Mouse (Mus musculus) liver, embryonic 13.5 days (tissue): ENCODE measurements around the gene Nedd9. TPM values are rescaled to one million over a fixed set of nuclear protein-coding genes. Genes with fewer than 3 reads are reported as not detected.

Source experiments
- ATAC-seq: fragments of 200-750 bp; cut with Nextera tagmentation; 2 replicates; pipeline ENCODE4 v1.8.0; 2017; ENCODE audit warnings: low read depth, mild to moderate bottlenecking, moderate number of reproducible peaks, moderate library complexity
- DNase-seq: peaks from one replicate; pipeline ENCODE4 v3.0.0; 2022
- H3K27ac ChIP-seq: fragments of 300-500 bp; sonication (generic); 2 replicates; pipeline ENCODE4 v1.5.1; 2015; ENCODE audit warnings: moderate library complexity, mild to moderate bottlenecking, inconsistent platforms
- H3K27me3 ChIP-seq: fragments of 300-500 bp; sonication (generic); 2 replicates; pipeline ENCODE4 v1.6.1; 2015; ENCODE audit warnings: mild to moderate bottlenecking, inconsistent platforms
- H3K36me3 ChIP-seq: fragments of 300-500 bp; sonication (generic); 2 replicates; pipeline ENCODE4 v1.6.1; 2015; ENCODE audit warnings: mild to moderate bottlenecking, inconsistent platforms
- H3K4me1 ChIP-seq: fragments of 300-500 bp; sonication (generic); replicated peaks from 2 replicates; pipeline ENCODE4 v1.6.1; 2015; ENCODE audit warnings: inconsistent platforms
- H3K4me2 ChIP-seq: fragments of 300-500 bp; sonication (generic); 2 replicates; pipeline ENCODE4 v1.6.1; 2015; ENCODE audit warnings: inconsistent platforms, mild to moderate bottlenecking, moderate library complexity
- H3K4me3 ChIP-seq: fragments of 300-500 bp; sonication (generic); replicated peaks from 2 replicates; pipeline ENCODE4 v1.5.1; 2015; ENCODE audit warnings: mild to moderate bottlenecking, inconsistent platforms
- H3K9ac ChIP-seq: fragments of 300-500 bp; sonication (generic); 2 replicates; pipeline ENCODE4 v1.6.1; 2015; ENCODE audit warnings: mild to moderate bottlenecking, inconsistent platforms
- H3K9me3 ChIP-seq: fragments of 300-500 bp; sonication (generic); replicated peaks from 2 replicates; pipeline ENCODE4 v1.6.1; 2016; ENCODE audit warnings: inconsistent platforms
- WGBS: fragments of 180-500 bp; shearing (Covaris S2); methylation state at CpG from one replicate; pipeline ENCODE4 v1.1.7; 2015; ENCODE audit not compliant: insufficient replicate concordance; 5-methylcytosine and 5-hydroxymethylcytosine counted together
- polyA plus RNA-seq: library from polyadenylated mRNA; unstranded; fragments of >200 nt; fragmentation: Nextera tagmentation; extraction: Ambion mirVana; gene quantifications from 2 replicates; pipeline ENCODE4 v1.2.1, GENCODE M21; 2015

The Nedd9 gene
- polyA plus RNA-seq, 1 experiment from 2014 or later = 1.5 TPM

GRCm38 (mm10) chr13:41466616-41467015 lies 20.5 kb downstream of the Nedd9 start:
- H3K27me3 ChIP-seq = no peaks in the 10 kb centered on the region
- H3K27ac ChIP-seq = no peak overlapping the region
- DNase-seq = no peak
- WGBS = 58% methylated on average over 4 of the region's 4 CpGs
- no peaks in the 10 kb centered on the region for H3K4me1 ChIP-seq
- no peak for ATAC-seq
- no peaks in the 10 kb centered on the region for H3K36me3 ChIP-seq
- H3K9ac ChIP-seq = no peak overlapping the region
- no peak overlapping the region for H3K4me3 ChIP-seq
- H3K9me3 ChIP-seq = no peaks in the 10 kb centered on the region
- H3K4me2 ChIP-seq = no peak overlapping the region

- no peak overlapping the region for H3K4me2 ChIP-seq
- no peak overlapping the region for H3K27ac ChIP-seq
- H3K9me3 ChIP-seq = no peaks in the 10 kb centered on the region
- H3K4me1 ChIP-seq = no peaks in the 10 kb centered on the region
- ATAC-seq (no peak), DNase-seq (no peak)
- no peak overlapping the region for H3K9ac ChIP-seq
- no peaks in the 10 kb centered on the region for H3K36me3 ChIP-seq
- no peak overlapping the region for H3K4me3 ChIP-seq
- 61% methylated on average over 1 of the region's 1 CpGs for WGBS
- no peaks in the 10 kb centered on the region for H3K27me3 ChIP-seq
These were observed 21.0 kb downstream of the Nedd9 start for GRCm38 (mm10) chr13:41466191-41466590.

- DNase-seq = no peak
- H3K9ac ChIP-seq = no peak overlapping the region
- no peak for ATAC-seq
- WGBS = 44% methylated on average over 3 of the region's 3 CpGs
- no peaks in the 10 kb centered on the region for H3K4me1 ChIP-seq
- no peaks in the 10 kb centered on the region for H3K36me3 ChIP-seq
- H3K4me2 ChIP-seq = no peak overlapping the region
- no peaks in the 10 kb centered on the region for H3K27me3 ChIP-seq
- H3K27ac ChIP-seq = no peak overlapping the region
- no peaks in the 10 kb centered on the region for H3K9me3 ChIP-seq
- H3K4me3 ChIP-seq = no peak overlapping the region
These were observed 25.7 kb downstream of the Nedd9 start for GRCm38 (mm10) chr13:41461418-41461817.

GRCm38 (mm10) chr13:41459683-41460286 lies 27.4 kb downstream of the Nedd9 start:
- Histone ChIP-seq H3K4me3 (no peak overlapping the region), H3K9ac (no peak overlapping the region), H3K9me3 (no peaks in the 10 kb centered on the region), H3K36me3 (no peaks in the 10 kb centered on the region), H3K27me3 (no peaks in the 10 kb centered on the region), H3K4me2 (no peak overlapping the region), H3K27ac (no peak overlapping the region), H3K4me1 (no peaks in the 10 kb centered on the region)
- WGBS = 52% methylated on average over 3 of the region's 3 CpGs
- DNase-seq (no peak), ATAC-seq (no peak)

GRCm38 (mm10) chr13:41458709-41459108 lies 28.5 kb downstream of the Nedd9 start:
- 56% methylated on average over 2 of the region's 2 CpGs for WGBS
- Histone ChIP-seq H3K36me3 (no peaks in the 10 kb centered on the region), H3K27me3 (no peaks in the 10 kb centered on the region), H3K4me3 (no peak overlapping the region), H3K4me1 (no peaks in the 10 kb centered on the region), H3K27ac (no peak overlapping the region), H3K9me3 (no peaks in the 10 kb centered on the region), H3K9ac (no peak overlapping the region), H3K4me2 (no peak overlapping the region)
- DNase-seq (no peak), ATAC-seq (no peak)

- H3K4me3 ChIP-seq = no peak overlapping the region
- no peak overlapping the region for H3K27ac ChIP-seq
- H3K4me2 ChIP-seq = no peak overlapping the region
- WGBS = 76% methylated on average over 10 of the region's 10 CpGs
- no peaks in the 10 kb centered on the region for H3K4me1 ChIP-seq
- no peaks in the 10 kb centered on the region for H3K9me3 ChIP-seq
- no peaks in the 10 kb centered on the region for H3K36me3 ChIP-seq
- ATAC-seq (no peak), DNase-seq (no peak)
- H3K9ac ChIP-seq = no peak overlapping the region
- H3K27me3 ChIP-seq = no peaks in the 10 kb centered on the region
These were observed 29.3 kb downstream of the Nedd9 start for GRCm38 (mm10) chr13:41457798-41458390.

GRCm38 (mm10) chr13:41457030-41457797 lies 29.9 kb downstream of the Nedd9 start:
- 58% methylated on average over 7 of the region's 7 CpGs for WGBS
- Histone ChIP-seq H3K4me3 (no peak overlapping the region), H3K36me3 (no peaks in the 10 kb centered on the region), H3K4me1 (no peaks in the 10 kb centered on the region), H3K9me3 (no peaks in the 10 kb centered on the region), H3K27ac (no peak overlapping the region), H3K4me2 (no peak overlapping the region), H3K9ac (no peak overlapping the region), H3K27me3 (no peaks in the 10 kb centered on the region)
- DNase-seq (no peak), ATAC-seq (no peak)

GRCm38 (mm10) chr13:41456292-41457029 lies 30.7 kb downstream of the Nedd9 start:
- WGBS = 59% methylated on average over 14 of the region's 14 CpGs
- Histone ChIP-seq H3K9me3 (no peaks in the 10 kb centered on the region), H3K4me3 (no peak overlapping the region), H3K4me1 (no peaks in the 10 kb centered on the region), H3K4me2 (no peak overlapping the region), H3K9ac (no peak overlapping the region), H3K27me3 (no peaks in the 10 kb centered on the region), H3K36me3 (no peaks in the 10 kb centered on the region), H3K27ac (no peak overlapping the region)
- no peak for ATAC-seq
- no peak for DNase-seq

- WGBS = 69% methylated on average over 15 of the region's 15 CpGs
- H3K27ac ChIP-seq = no peak overlapping the region
- no peaks in the 10 kb centered on the region for H3K27me3 ChIP-seq
- no peaks in the 10 kb centered on the region for H3K4me1 ChIP-seq
- no peak overlapping the region for H3K4me3 ChIP-seq
- no peaks in the 10 kb centered on the region for H3K36me3 ChIP-seq
- H3K9ac ChIP-seq = no peak overlapping the region
- no peaks in the 10 kb centered on the region for H3K9me3 ChIP-seq
- ATAC-seq = no peak
- no peak for DNase-seq
- no peak overlapping the region for H3K4me2 ChIP-seq
These were observed 33.7 kb downstream of the Nedd9 start for GRCm38 (mm10) chr13:41453227-41454193.

- H3K4me1 ChIP-seq = no peaks in the 10 kb centered on the region
- WGBS = 71% methylated on average over 6 of the region's 6 CpGs
- no peaks in the 10 kb centered on the region for H3K9me3 ChIP-seq
- H3K4me3 ChIP-seq = no peak overlapping the region
- no peak overlapping the region for H3K9ac ChIP-seq
- no peak overlapping the region for H3K27ac ChIP-seq
- no peak overlapping the region for H3K4me2 ChIP-seq
- no peaks in the 10 kb centered on the region for H3K36me3 ChIP-seq
- no peaks in the 10 kb centered on the region for H3K27me3 ChIP-seq
- ATAC-seq (no peak), DNase-seq (no peak)
These were observed 36.3 kb downstream of the Nedd9 start for GRCm38 (mm10) chr13:41450821-41451220.
